Mouse (Mus musculus): Measurements from ENCODE around the gene Cdv3. TPM values are rescaled to one million over a fixed set of nuclear protein-coding genes. Genes with fewer than 3 reads are reported as not detected.

Cdv3 gene
- total and polyA plus RNA-seq, 2 experiments from 2014 or later: 85.7 to 97.5 TPM

- no peak for TF ChIP-seq CTCF (IDR thresholded peaks at IDR 0.05; ENCODE audit: low read depth)
- DNase-seq (ENCODE audit: low spot score) (no peak), ATAC-seq (no peak)
- H3K27me3 ChIP-seq (ENCODE audit: insufficient read depth, low read length): no peaks in the 10 kb centered on the region
- H3K9me3 ChIP-seq (ENCODE audit: low read length): no peaks in the 10 kb centered on the region
- H3K4me1 ChIP-seq (ENCODE audit: insufficient read depth, low read length): peaks cover 3% of the 10 kb centered on the region; the same call in 1 of the 2 replicates
- H3K4me2 ChIP-seq (ENCODE audit: low read depth, low read length): no peak overlapping the region
- 79% methylated on average over 1 of the region's 1 CpGs for WGBS
- H3K4me3 ChIP-seq (ENCODE audit: low read length): no peak overlapping the region
- no peak overlapping the region for H3K27ac ChIP-seq
- no peak overlapping the region for H3K9ac ChIP-seq (replicated peaks; ENCODE audit: low read length)
- H3K36me3 ChIP-seq (ENCODE audit: insufficient read depth, low read length): no peaks in the 10 kb centered on the region
Measured at GRCm38 (mm10) chr9:103383576-103383975, 17.9 kb upstream of the Cdv3 start.

GRCm38 (mm10) chr9:103382989-103383388 lies 17.3 kb upstream of the Cdv3 start:
- TF ChIP-seq CTCF (IDR thresholded peaks at IDR 0.05; ENCODE audit: low read depth): no peak
- H3K4me2 ChIP-seq (ENCODE audit: low read depth, low read length): no peak overlapping the region
- no peaks in the 10 kb centered on the region for H3K9me3 ChIP-seq (ENCODE audit: low read length)
- no peak for DNase-seq (ENCODE audit: low spot score)
- ATAC-seq: no peak
- no peak overlapping the region for H3K9ac ChIP-seq (replicated peaks; ENCODE audit: low read length)
- no peak overlapping the region for H3K4me3 ChIP-seq (ENCODE audit: low read length)
- H3K27ac ChIP-seq: no peak overlapping the region
- peaks cover 3% of the 10 kb centered on the region; the same call in 1 of the 2 replicates for H3K4me1 ChIP-seq (ENCODE audit: insufficient read depth, low read length)
- H3K36me3 ChIP-seq (ENCODE audit: insufficient read depth, low read length): no peaks in the 10 kb centered on the region
- WGBS: 78% methylated on average over 6 of the region's 6 CpGs
- no peaks in the 10 kb centered on the region for H3K27me3 ChIP-seq (ENCODE audit: insufficient read depth, low read length)

GRCm38 (mm10) chr9:103380566-103380965 lies 14.9 kb upstream of the Cdv3 start:
- 77% methylated on average over 4 of the region's 4 CpGs for WGBS
- Histone ChIP-seq H3K36me3 (ENCODE audit: insufficient read depth, low read length) (no peaks in the 10 kb centered on the region), H3K9me3 (ENCODE audit: low read length) (no peaks in the 10 kb centered on the region), H3K27me3 (ENCODE audit: insufficient read depth, low read length) (no peaks in the 10 kb centered on the region), H3K9ac (replicated peaks; ENCODE audit: low read length) (no peak overlapping the region), H3K4me2 (ENCODE audit: low read depth, low read length) (no peak overlapping the region), H3K4me3 (ENCODE audit: low read length) (no peak overlapping the region), H3K27ac (no peak overlapping the region), H3K4me1 (ENCODE audit: insufficient read depth, low read length) (no peaks in the 10 kb centered on the region)
- DNase-seq (ENCODE audit: low spot score) (no peak), ATAC-seq (no peak)
- TF ChIP-seq CTCF (IDR thresholded peaks at IDR 0.05; ENCODE audit: low read depth): no peak

GRCm38 (mm10) chr9:103379199-103379598 lies 13.6 kb upstream of the Cdv3 start:
- no peak for ATAC-seq
- Histone ChIP-seq H3K4me1 (ENCODE audit: insufficient read depth, low read length) (no peaks in the 10 kb centered on the region), H3K36me3 (ENCODE audit: insufficient read depth, low read length) (no peaks in the 10 kb centered on the region), H3K9ac (replicated peaks; ENCODE audit: low read length) (no peak overlapping the region), H3K4me3 (ENCODE audit: low read length) (no peak overlapping the region), H3K27ac (no peak overlapping the region), H3K9me3 (ENCODE audit: low read length) (no peaks in the 10 kb centered on the region), H3K27me3 (ENCODE audit: insufficient read depth, low read length) (no peaks in the 10 kb centered on the region), H3K4me2 (ENCODE audit: low read depth, low read length) (no peak overlapping the region)
- 83% methylated on average over 9 of the region's 9 CpGs for WGBS
- TF ChIP-seq CTCF (IDR thresholded peaks at IDR 0.05; ENCODE audit: low read depth): no peak
- no peak for DNase-seq (ENCODE audit: low spot score)

GRCm38 (mm10) chr9:103378686-103379085 lies 13.0 kb upstream of the Cdv3 start:
- H3K9ac ChIP-seq (replicated peaks; ENCODE audit: low read length): no peak overlapping the region
- H3K36me3 ChIP-seq (ENCODE audit: insufficient read depth, low read length): no peaks in the 10 kb centered on the region
- ATAC-seq: no peak
- H3K27me3 ChIP-seq (ENCODE audit: insufficient read depth, low read length): no peaks in the 10 kb centered on the region
- TF ChIP-seq CTCF (IDR thresholded peaks at IDR 0.05; ENCODE audit: low read depth): no peak
- WGBS: 50% methylated on average over 10 of the region's 10 CpGs
- H3K4me1 ChIP-seq (ENCODE audit: insufficient read depth, low read length): no peaks in the 10 kb centered on the region
- H3K27ac ChIP-seq: no peak overlapping the region
- H3K9me3 ChIP-seq (ENCODE audit: low read length): no peaks in the 10 kb centered on the region
- DNase-seq (ENCODE audit: low spot score): peak; percentile 18
- H3K4me3 ChIP-seq (ENCODE audit: low read length): no peak overlapping the region
- H3K4me2 ChIP-seq (ENCODE audit: low read depth, low read length): no peak overlapping the region

- H3K27me3 ChIP-seq (ENCODE audit: insufficient read depth, low read length): no peaks in the 10 kb centered on the region
- no peak for ATAC-seq
- H3K9me3 ChIP-seq (ENCODE audit: low read length): no peaks in the 10 kb centered on the region
- no peaks in the 10 kb centered on the region for H3K36me3 ChIP-seq (ENCODE audit: insufficient read depth, low read length)
- no peaks in the 10 kb centered on the region for H3K4me1 ChIP-seq (ENCODE audit: insufficient read depth, low read length)
- 72% methylated on average over 7 of the region's 7 CpGs for WGBS
- no peak overlapping the region for H3K4me2 ChIP-seq (ENCODE audit: low read depth, low read length)
- H3K4me3 ChIP-seq (ENCODE audit: low read length): no peak overlapping the region
- no peak for TF ChIP-seq CTCF (IDR thresholded peaks at IDR 0.05; ENCODE audit: low read depth)
- no peak overlapping the region for H3K27ac ChIP-seq
- no peak overlapping the region for H3K9ac ChIP-seq (replicated peaks; ENCODE audit: low read length)
- DNase-seq (ENCODE audit: low spot score): no peak
Measured at GRCm38 (mm10) chr9:103376346-103377320, 11.0 kb upstream of the Cdv3 start.
